Mouse (Mus musculus): ENCODE data around the gene Llcfc1.

Gene Llcfc1

GRCm38 (mm10) chr6:41684131-41684530 is at the start of gene Llcfc1:
Llcfc1 (plus strand) TSS chr6:41684431.
- no peak for DNase-seq (ENCODE audit: low read depth)

GRCm38 (mm10) chr6:41635211-41635610 is 49.0 kb upstream of the Llcfc1 start:
- no peak for DNase-seq (ENCODE audit: low read depth)

DNA sequence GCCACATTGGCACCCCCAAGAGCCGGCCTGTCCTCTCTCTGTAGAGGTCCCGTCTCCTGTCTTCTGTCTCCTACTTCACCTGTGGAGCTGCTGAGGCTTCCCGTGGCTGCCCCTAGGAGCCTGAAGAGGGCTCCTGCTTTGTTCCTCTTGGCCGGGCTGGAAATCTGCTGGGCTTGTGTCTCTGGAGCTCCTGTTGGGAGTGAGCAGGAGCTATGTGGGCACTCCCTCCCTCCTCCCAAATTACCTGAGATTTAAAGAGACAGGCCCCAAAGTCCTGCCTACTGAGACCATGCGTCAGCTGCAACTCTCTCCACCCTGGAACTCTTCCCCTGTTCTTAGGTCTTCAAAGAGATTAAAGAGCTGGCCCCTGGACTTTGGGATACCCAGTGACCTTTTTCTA is 48.1 kb upstream of the Llcfc1 start, which contains the start of gene Trpv6:
Gene Trpv6 (minus strand): TSS at position 228 of the 400 bp plus-strand sequence.
- DNase-seq (ENCODE audit: low read depth): no peak

DNA sequence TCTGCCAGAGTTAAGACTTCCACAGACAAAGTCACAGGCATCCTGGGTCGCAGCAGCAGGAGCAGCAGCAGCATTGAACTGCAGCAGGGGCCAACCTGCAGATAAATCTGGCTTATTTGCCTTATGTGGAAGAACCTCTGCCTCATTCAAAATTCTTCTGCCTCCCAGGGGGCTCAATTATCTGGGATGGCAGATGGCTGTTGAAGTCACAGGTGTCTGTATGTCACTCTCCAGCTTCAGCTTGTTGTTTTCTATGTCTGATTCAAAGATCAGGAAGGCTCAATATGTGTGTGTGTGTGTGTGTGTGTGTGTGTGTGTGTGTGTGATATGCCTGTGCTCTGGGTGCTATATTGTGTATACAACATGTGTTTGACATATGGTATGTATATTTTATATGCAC is 46.8 kb upstream of the Llcfc1 start:
- no peak for DNase-seq (ENCODE audit: low read depth)

DNA sequence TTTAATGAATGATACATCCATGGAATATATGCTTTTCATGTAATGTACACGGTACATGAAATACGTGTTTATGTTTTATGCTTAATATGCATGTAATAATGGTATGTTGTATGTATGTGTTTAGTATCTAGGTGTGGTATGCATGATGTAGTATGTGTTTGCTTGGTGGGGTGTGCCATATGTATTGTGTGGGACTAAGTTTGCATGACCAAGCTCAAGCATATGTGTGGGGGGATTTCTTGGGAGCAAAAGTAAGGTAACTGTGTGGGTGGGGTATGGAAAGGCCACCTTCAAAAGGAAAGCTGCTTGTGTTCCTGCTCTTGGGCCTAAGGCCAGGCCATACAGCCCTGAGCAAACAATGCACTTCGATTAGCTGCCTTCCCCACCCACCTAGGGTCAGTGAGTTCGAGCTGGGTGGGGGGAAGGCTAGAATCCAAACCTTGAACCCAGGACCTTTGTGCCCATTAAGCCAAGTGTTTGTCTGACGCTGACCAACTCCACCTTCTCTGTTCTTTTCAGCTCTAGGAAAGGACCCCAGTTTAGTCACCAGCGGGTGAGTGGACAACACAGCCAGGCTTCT is 46.2 kb upstream of the Llcfc1 start:
- DNase-seq (ENCODE audit: low read depth): no peak

- no peak for DNase-seq (ENCODE audit: low read depth)
These were observed 43.8 kb upstream of the Llcfc1 start for GRCm38 (mm10) chr6:41640449-41640848.

DNA sequence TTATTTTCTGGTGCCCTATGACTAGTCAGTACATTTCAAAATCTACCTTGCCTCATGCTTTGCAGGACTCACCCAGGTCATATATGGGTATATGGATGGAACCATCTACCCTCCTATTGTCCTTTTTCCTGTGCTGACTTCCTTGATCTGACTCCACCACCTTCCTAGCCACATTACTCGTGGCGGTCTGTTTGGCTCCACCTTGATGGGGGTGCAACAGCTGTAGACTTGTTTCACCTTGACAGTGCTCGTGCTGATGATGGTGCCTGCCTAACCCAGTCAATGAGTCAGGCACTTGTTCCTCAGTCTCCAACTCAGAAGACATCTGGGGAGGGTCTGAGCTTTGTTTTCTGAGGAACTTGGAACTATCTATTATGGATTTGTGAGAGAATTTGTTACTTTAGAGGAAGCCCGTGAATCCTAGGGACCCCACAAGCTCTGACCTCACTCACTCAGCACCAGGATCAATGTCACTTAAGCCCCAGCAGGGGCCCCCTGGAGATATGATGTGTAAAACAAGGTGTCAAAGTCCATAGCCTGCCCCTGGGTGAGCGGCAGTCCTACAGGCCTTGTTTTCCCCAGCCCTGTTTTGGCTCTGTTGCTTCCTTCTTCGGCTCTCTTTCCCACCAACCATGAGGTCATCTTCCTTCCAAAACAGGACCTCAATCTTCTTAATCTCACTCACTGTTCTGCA is 42.9 kb upstream of the Llcfc1 start:
- no peak for DNase-seq (ENCODE audit: low read depth)

GRCm38 (mm10) chr6:41642765-41643164 is 41.5 kb upstream of the Llcfc1 start:
- DNase-seq (ENCODE audit: low read depth): no peak

DNA sequence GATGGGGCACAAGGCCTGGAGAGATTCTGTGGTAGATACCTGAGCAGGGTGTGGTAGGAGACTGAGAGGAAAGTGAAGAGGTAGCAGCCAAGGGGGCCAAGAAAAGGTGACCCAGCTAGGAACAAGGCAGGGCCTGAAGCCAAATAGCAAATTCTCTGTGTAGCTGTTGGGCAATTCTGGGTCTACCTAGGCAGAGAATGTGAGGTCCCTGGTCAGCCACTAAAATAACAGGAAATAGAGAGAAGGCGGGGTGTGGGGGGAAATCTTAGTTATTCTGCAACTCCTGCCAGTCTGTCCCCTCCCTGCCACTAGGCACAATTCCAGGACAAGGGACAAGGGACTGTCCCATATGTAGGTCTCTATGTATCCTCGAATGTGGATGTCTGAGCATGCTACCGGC is 41.0 kb upstream of the Llcfc1 start:
- DNase-seq (ENCODE audit: low read depth): no peak

GRCm38 (mm10) chr6:41646220-41646619 is 38.0 kb upstream of the Llcfc1 start:
- DNase-seq (ENCODE audit: low read depth): no peak

DNA sequence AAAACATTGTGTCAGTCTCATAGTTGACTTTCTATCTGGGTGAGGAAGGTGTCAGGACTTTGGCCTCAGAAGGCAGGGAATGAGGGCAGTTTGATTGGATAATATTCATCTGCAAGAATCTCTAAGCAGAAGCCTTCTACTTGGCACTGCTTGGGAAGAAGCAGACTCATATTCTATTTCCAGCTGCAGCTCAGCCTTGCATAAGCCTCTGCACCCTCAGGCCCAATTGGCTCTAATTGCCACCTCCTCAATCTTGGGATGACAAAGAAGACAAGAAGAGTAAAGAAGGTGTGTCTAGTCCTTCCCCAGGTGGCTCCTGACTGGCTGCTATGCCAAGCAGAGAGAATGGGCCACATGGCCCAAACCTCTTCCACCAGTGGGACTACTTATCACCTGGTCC is 37.6 kb upstream of the Llcfc1 start:
- no peak for DNase-seq (ENCODE audit: low read depth)

DNA sequence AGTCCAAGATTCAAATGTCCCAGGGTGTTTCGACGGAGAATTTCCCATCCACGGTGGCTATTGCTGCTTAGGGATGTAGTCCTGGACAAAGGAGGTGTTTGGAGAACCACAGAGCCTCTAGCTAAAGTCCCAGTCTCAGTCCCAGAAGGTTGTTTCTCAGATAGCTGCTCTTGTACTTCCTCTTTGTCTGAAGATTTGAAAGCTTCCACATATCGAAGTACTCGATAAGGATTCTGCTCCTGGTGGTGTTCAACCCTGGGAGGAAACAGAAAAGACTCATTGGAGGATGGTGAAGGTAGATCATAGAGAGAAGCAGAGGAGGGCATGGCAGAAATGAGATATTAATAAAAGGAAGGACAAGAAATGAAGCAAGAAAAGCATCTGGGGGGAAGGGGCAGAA is 31.1 kb upstream of the Llcfc1 start:
- no peak for DNase-seq (ENCODE audit: low read depth)

DNA sequence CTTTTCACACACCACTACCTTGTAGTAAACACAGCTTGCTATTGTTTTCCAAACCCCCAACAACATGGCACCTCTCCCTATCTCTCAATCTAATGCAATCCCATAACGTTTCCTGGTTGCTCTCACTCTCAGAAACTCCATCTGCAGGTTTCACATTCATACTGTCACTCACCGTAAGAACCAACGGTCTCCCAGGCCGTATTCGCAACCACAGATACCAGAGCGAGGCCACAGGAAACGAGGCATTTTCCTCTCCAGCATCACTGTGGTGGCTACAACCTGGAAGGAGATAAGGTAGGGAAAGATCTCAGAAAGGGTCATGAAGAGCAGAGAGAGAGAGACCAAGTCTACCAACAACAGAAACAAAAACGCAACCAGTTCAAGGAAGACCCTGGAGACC is 29.6 kb upstream of the Llcfc1 start:
- peak; percentile 10 for DNase-seq (ENCODE audit: low read depth)

DNA sequence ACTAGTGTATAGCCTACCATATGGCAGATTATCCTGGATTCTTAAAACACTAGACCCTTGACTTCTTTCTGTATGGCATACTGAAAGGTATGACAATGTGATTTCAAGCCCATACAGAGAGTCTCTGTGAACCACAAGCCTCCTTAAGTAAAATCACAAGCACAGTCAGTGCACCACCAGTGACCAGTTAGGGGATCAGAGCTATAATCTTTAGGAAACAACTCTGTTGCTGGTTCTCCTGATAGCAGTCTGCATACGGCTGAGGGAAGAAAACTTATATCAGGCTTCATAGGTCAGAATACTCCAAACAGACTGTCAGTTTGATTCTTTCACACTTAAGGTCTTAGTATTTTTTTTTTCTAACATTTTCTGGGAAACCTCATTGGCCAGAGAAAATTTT is 25.7 kb upstream of the Llcfc1 start:
- DNase-seq (ENCODE audit: low read depth): no peak

DNA sequence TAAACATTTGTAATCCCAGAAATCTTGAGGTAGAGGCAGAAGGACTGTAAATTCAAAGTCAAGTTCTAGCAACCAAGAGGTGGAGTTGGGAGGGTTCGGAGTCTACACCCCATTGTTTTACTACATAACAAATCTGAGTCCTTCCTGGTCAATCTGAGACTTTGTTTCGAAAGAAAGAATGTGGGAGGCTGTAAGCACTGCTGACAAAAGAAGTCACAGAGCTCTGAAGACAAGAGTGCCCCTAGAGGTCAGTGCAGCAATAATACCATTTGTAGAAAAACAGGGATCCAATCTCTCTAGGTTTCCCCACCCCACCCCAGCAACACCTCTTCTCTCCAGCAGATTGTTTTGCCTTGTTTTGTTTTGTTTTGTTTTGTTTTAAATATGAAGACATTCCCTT is 21.9 kb upstream of the Llcfc1 start:
- peak; percentile 57 for DNase-seq (ENCODE audit: low read depth)

DNA sequence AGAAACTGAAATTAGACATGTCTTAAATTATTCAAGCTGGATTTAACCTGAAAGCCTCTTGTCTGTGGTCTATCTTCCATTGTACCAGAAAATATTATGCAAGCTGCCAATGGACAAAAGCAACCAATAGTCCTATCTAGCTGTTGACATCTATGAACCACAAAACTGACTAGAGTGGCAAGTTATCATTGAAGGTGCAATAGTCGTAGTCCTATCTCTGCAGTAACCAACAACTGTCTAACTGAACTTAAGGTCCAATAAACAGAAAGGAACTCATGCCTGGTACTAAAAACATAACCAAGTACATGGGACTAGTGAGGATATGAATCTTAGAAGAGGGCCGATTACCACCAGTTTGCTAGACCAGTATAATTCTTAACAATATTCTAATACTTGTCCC is 7.7 kb upstream of the Llcfc1 start:
- DNase-seq (ENCODE audit: low read depth): no peak

GRCm38 (mm10) chr6:41680669-41681068 is 3.6 kb upstream of the Llcfc1 start, which contains the start of gene Trpv5:
Trpv5 (minus strand) TSS chr6:41680769.
- no peak for DNase-seq (ENCODE audit: low read depth)

GRCm38 (mm10) chr6:41681656-41682055 is 2.6 kb upstream of the Llcfc1 start:
- no peak for DNase-seq (ENCODE audit: low read depth)

GRCm38 (mm10) chr6:41684911-41685310 is 680 bp downstream of the Llcfc1 start:
- DNase-seq (ENCODE audit: low read depth): no peak

DNA sequence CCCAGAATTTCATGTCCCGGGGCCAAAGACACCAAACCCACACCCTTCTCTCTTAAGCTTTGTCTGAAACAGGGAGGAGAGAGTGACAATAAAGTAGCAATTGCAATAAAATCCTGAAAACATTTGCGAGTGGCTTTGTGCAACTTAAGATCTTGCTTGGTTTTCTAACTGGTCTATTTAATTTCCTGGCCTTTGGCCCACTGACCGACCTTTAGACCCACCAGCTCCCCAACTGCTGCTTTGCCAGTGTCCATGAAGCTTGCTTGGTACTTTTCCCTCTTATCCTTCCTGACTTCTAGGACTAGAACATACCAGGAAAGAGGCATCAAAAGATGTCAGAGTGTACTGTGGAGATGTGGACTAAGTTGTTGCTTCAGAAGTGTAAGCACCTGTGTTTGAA is 1.4 kb downstream of the Llcfc1 start:
- no peak for DNase-seq (ENCODE audit: low read depth)

DNA sequence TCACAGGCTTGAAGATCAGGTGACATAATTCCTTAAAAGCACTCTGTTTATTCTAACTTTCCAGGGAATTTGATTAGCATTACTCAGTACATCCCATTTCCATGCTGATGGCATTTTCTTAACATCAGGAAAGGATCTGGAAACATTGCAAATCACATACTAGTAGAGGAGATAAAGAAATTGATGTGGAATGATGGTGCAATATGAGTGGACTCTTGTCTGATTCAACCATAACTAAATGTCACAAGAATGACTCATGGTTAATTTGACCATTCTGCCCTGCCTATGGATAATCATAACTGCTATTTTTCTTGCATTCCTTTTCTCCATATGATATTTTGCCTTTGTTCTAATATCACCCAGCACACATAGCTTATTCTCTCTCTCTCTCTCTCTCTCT is 8.0 kb downstream of the Llcfc1 start:
- no peak for DNase-seq (ENCODE audit: low read depth)

DNA sequence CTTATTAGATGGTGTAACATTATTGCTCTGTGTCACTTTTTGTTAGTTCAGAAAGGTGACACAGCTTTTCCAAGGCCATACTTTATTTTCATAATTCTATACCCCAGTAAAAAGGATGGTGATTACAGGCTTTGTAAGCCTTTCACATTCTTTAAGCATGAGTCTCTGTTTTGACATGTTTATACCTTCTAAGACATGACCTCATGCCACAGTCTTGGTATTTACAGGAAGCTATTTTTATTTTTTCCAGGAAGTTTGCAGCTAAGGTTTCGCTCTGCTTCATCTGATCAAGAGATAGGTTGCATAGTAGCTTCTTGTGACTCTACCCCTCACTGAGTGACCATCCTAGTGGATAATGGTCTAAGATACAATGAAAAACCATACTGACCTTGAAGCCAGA is 10.2 kb downstream of the Llcfc1 start:
- DNase-seq (ENCODE audit: low read depth): no peak

DNA sequence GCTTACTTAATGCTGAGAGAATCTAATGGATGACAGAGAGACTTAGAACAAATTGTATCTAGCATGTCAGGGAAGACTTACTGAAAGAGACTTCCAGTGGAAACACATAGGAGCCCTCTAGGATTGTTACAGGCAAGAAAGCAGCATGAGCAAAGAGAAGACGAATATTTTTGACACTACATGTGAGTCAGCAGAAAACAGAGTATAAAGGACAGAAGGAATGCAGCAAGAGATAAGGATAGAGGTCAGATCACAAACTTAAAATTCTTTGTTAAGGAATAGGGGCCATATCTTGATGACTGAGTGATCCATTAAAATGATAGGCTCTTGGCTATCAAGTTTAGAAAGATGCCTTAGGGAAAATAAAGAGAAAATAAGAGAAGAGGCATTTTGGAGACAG is 17.0 kb downstream of the Llcfc1 start:
- no peak for DNase-seq (ENCODE audit: low read depth)

- peak; percentile 53 for DNase-seq (ENCODE audit: low read depth)
These were observed 18.7 kb downstream of the Llcfc1 start for GRCm38 (mm10) chr6:41702928-41703327.

All from naive thymus-derived CD4-positive, alpha-beta T cell, adult 2 months (primary cell).